Comparison of ENCODE assay signal across 8 mouse cellular contexts in the genomic region with DNA sequence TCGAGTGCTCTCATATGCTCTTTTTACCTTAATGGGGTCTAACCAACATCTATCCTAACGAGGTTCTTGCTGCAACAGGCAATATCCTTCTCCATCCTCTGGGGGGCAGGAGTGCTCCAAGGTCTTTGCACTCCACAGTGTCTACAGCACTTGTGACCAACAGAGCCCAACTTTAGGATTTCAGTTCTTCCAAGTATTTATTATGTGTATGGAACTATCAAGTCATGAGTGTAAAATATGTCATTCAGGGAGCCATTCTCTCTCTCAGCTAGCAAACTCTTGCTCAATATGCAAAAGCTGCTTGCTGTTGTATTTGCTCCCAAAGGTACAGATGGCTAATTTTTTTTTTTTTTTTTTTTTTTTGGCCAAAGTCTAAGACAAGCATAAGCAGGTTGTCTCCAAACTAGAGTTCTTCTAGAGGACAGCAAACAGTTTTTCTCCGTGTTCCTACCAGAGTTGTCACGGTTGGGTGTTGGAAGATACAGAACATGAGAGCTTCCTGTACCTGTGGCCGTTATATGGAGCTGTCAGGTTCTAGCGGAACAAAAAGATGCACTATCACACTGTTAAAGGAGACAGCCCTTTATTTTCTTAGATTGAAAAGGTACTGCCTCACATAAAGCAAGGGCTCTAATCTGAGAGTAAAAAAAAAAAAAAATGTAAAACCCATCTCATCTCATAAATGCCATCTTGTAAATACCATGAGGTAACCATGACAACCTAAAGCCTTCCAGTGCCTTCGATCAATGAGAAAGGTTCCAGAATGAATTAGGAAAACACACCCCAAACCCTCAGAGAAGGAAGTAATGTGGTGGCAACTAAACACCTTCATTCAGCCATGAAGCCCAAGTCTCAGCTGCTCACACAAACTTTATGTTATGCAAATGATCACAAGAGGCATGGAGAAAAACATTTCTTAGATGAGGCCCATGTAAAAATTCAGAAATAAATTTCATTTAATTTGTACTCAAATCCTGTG. TPM values are rescaled to one million over a fixed set of nuclear protein-coding genes. Genes with fewer than 3 reads are reported as not detected.
DNase-seq lines count a peak whose midpoint lies in the region; ATAC-seq lines count a peak whose summit lies in the region.
"Had no signal": no experiment of that assay in that cellular context is flagged by ENCODE, and none has a peak within 500 bp of the region (broad histone marks: within the 10 kb centered on the region; RNA-seq: fewer than 3 reads in every experiment).

No protein-coding gene starts in this region.

- no peaks in the 10 kb centered on the region for H3K9me3 ChIP-seq in midbrain, embryonic 10.5 days (replicated peaks)

- H3K4me1 ChIP-seq in midbrain, embryonic 10.5 days = peaks cover 22% of the 10 kb centered on the region

- 51% methylated on average over 7 of the region's 7 CpGs for WGBS in midbrain, embryonic 10.5 days

- no peak overlapping the region for H3K27ac ChIP-seq in midbrain, embryonic 10.5 days (replicated peaks)

- no peak overlapping the region for H3K4me3 ChIP-seq in midbrain, embryonic 10.5 days
- H3K4me3 ChIP-seq: megakaryocyte, embryonic 14.5 days had no signal

- peak; percentile 81 for ATAC-seq in activated CD4-positive, CD25-positive, alpha-beta regulatory T cell, adult 4 months

- peak; percentile 91 for DNase-seq in cerebellum, postnatal 10 days
- peak; percentile 43 to 52 for DNase-seq in frontal cortex, postnatal 25 days (ENCODE audit: low spot score in 2 of 2)
- DNase-seq in hindlimb bud, embryonic 11.5 days (ENCODE audit: extremely low spot score, low read depth, low spot score) = peak; percentile 42
- DNase-seq in left cerebral cortex, adult 18-20 months (ENCODE audit: low spot score in 2 of 2) = peak; percentile 73 to 82
- DNase-seq in midbrain, embryonic 10.5 days (ENCODE audit: low spot score) = peak; percentile 67
- peak; percentile 45 to 46 for DNase-seq in right cerebral cortex, postnatal 36 days (ENCODE audit: low spot score in 2 of 2)

- H3K36me3 ChIP-seq in midbrain, embryonic 10.5 days = peaks cover 71% of the 10 kb centered on the region

- no peaks in the 10 kb centered on the region for H3K27me3 ChIP-seq in midbrain, embryonic 10.5 days (ENCODE audit: low read depth, poor library complexity, severe bottlenecking)

RNA-seq across cellular contexts. Expression of a gene that starts 1.7 kb away (rescaled TPM):
- polyA plus RNA-seq in activated CD4-positive, CD25-positive, alpha-beta regulatory T cell, adult 4 months (2017; shearing (Covaris generic)) = not detected
- not detected for total RNA-seq in left cerebral cortex, adult 18-20 months (2021)
- 1.8 and 2.8 TPM in 2 replicates for polyA plus RNA-seq in midbrain, embryonic 10.5 days (2016; fragmentation: Nextera tagmentation; extraction: Ambion mirVana)

RNA-seq across cellular contexts. Expression of a gene that starts 20.0 kb away (rescaled TPM):
- polyA plus RNA-seq in activated CD4-positive, CD25-positive, alpha-beta regulatory T cell, adult 4 months (2017; shearing (Covaris generic)) = 1 to 10 TPM; 1.7 to 3.8 TPM
- total RNA-seq in left cerebral cortex, adult 18-20 months (2021) = 1 to 10 TPM in 1 of 2 experiments, under 1 TPM in 1; 0.86 to 1.4 TPM
- polyA plus RNA-seq in midbrain, embryonic 10.5 days (2016; fragmentation: Nextera tagmentation; extraction: Ambion mirVana) = 10.3 and 12.3 TPM in 2 replicates
